Mouse (Mus musculus) G1E (cell line): ENCODE results near the gene Sept4.

Source experiments
- CTCF ChIP-seq: IDR thresholded peaks from 2 replicates; pipeline ENCODE4 v1.5.1; 2012; ENCODE audit warnings: low read depth, low read length, inconsistent platforms, mixed read lengths
- GATA2 ChIP-seq: IDR thresholded peaks from 2 replicates; pipeline ENCODE4 v1.6.1; 2012; ENCODE audit warnings: low read depth, low read length, inconsistent platforms, borderline replicate concordance
- POLR2AphosphoS5 ChIP-seq: IDR thresholded peaks from 2 replicates; pipeline ENCODE4 v1.6.1; 2012; ENCODE audit warnings: low read depth, low read length, inconsistent platforms; ENCODE audit not compliant: insufficient replicate concordance

DNA sequence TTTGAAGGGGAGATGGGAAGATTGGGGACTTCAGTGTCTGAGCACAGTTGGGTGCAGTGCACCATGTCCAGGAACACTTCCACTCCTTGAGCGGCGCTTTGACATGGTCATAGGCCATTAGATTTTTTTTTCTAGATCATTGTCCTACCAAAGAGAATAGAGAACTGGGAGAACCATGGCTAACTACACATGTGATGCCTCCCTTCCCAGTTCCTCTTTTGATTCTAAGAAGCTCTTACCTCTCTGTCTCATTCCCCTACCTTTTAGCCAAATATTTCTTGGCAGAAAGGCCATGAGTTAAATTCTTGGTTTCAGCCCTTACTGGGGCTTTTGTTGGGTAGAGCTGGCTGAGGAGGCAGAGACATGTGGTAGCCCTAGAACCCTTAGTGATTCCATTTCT is 34.9 kb downstream of the Sept4 start:
- TF ChIP-seq GATA2 (no peak), CTCF (no peak), POLR2AphosphoS5 (no peak)
